Mouse (Mus musculus): ENCODE measurements at regions not wholly inside any gene's neighbourhood (a gene's known extent, or its start where the extent isn't known, plus 50 kb on each side); places are given as distances from the start of the nearest gene placed in this dataset.

DNA sequence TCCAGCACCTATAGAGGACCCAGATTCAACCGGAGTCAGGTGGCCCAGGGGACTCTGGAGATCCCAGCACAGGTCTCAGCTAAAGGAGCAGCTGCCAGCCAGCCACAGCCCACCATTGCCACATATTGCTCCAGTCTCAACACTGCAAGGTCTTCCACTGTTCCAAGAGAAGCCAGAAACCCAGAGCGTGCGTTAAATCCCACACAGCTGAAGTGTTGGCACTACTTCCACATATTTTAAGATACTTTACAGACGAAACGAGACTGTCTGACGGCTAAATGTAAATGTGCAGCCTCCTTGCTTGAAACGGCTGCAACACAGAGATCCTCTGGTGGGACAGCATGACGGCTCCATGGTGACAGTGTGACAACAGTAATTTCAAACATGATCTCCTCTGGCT, 327.3 kb upstream of the Kdm8 start:
- no peaks in the 10 kb centered on the region for H3K9me3 ChIP-seq
- H3K4me1 ChIP-seq: no peaks in the 10 kb centered on the region
- no peaks in the 10 kb centered on the region for H3K36me3 ChIP-seq (replicated peaks)
- WGBS: 94% methylated on average over 8 of the region's 8 CpGs
- no peak for DNase-seq (ENCODE audit: extremely low spot score, low spot score)
- H3K27me3 ChIP-seq (ENCODE audit: poor library complexity, severe bottlenecking): no peaks in the 10 kb centered on the region
- H3K4me3 ChIP-seq: no peak overlapping the region
- H3K27ac ChIP-seq: no peak overlapping the region

GRCm38 (mm10) chr7:125129187-125129586, 315.3 kb upstream of the Kdm8 start:
- Histone ChIP-seq H3K27ac (no peak overlapping the region), H3K4me3 (no peak overlapping the region), H3K27me3 (ENCODE audit: poor library complexity, severe bottlenecking) (no peaks in the 10 kb centered on the region), H3K9me3 (no peaks in the 10 kb centered on the region), H3K4me1 (no peaks in the 10 kb centered on the region), H3K36me3 (replicated peaks) (no peaks in the 10 kb centered on the region)
- no peak for DNase-seq (ENCODE audit: extremely low spot score, low spot score)
- WGBS: 88% methylated on average over 1 of the region's 1 CpGs

DNA sequence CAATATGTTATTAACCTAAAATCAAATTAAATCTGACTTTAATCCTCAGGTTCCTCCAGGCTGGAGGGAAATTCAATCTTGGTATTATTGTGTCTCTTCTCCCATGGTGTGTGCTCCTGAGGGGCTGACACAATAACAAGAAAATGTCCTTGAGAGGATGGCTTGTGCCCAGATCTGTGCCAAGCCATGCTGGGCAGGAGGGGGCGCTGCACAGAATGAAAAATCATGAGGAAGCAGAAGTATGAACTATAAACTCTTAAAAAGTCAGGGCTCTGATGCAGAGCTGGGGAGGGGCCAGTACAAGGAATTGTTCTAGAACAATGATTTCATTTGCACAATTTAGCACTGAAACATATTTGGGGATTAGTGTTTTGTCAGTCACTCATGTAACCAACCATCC, 312.5 kb upstream of the Kdm8 start:
- Histone ChIP-seq H3K9me3 (no peaks in the 10 kb centered on the region), H3K4me1 (no peaks in the 10 kb centered on the region), H3K4me3 (no peak overlapping the region), H3K27ac (no peak overlapping the region), H3K36me3 (replicated peaks) (no peaks in the 10 kb centered on the region), H3K27me3 (ENCODE audit: poor library complexity, severe bottlenecking) (no peaks in the 10 kb centered on the region)
- 71% methylated on average over 1 of the region's 1 CpGs for whole genome bisulfite sequencing
- DNase-seq (ENCODE audit: extremely low spot score, low spot score): no peak

DNA sequence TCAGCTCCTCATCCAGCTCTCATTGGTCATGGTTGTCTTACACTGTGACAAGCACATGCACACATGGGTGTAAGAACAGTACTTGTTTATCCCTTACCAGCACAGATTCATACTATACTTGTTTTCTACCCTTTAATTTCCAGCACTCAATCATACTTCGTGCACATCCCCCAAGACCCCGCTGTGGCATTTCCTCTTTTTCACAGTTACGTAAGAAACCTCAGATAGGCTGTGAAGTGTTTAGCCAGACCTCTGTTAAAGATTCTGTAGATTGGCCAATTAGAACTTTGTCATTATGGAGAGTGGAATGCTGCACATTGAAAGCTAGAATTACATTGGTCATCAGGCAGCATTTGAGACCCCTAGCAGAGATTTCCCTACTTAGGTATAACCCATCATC, 305.9 kb upstream of the Kdm8 start:
- Histone ChIP-seq H3K9me3 (no peaks in the 10 kb centered on the region), H3K27me3 (ENCODE audit: poor library complexity, severe bottlenecking) (no peaks in the 10 kb centered on the region), H3K36me3 (replicated peaks) (no peaks in the 10 kb centered on the region), H3K4me1 (no peaks in the 10 kb centered on the region), H3K27ac (no peak overlapping the region), H3K4me3 (no peak overlapping the region)
- DNase-seq (ENCODE audit: extremely low spot score, low spot score): no peak
- WGBS: 93% methylated on average over 3 of the region's 3 CpGs

GRCm38 (mm10) chr7:125139196-125139595, 305.3 kb upstream of the Kdm8 start:
- Histone ChIP-seq H3K27me3 (ENCODE audit: poor library complexity, severe bottlenecking) (no peaks in the 10 kb centered on the region), H3K36me3 (replicated peaks) (no peaks in the 10 kb centered on the region), H3K9me3 (no peaks in the 10 kb centered on the region), H3K4me3 (no peak overlapping the region), H3K27ac (no peak overlapping the region), H3K4me1 (no peaks in the 10 kb centered on the region)
- no peak for DNase-seq (ENCODE audit: extremely low spot score, low spot score)
- 87% methylated on average over 2 of the region's 2 CpGs for WGBS

DNA sequence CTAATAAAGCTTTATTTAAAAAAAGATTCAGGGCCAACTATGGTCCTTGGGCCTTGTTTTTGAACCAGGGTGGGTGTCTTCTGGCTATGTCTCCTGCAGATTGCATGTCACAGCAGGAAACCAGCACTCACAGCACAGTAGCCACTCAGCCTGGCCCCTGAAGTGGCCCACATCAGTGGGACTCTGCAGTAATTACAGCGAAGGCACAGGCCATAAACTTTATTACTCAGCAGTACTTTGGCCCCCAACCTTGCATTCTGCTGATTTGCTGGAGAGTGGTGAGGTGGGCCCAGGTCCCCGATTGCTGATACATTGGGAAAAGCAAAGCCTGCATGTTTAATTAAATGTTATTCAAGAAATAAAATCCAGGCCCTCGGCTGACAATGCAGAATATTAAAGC, 303.6 kb upstream of the Kdm8 start:
- no peaks in the 10 kb centered on the region for H3K4me1 ChIP-seq
- H3K4me3 ChIP-seq: no peak overlapping the region
- H3K27ac ChIP-seq: no peak overlapping the region

DNA sequence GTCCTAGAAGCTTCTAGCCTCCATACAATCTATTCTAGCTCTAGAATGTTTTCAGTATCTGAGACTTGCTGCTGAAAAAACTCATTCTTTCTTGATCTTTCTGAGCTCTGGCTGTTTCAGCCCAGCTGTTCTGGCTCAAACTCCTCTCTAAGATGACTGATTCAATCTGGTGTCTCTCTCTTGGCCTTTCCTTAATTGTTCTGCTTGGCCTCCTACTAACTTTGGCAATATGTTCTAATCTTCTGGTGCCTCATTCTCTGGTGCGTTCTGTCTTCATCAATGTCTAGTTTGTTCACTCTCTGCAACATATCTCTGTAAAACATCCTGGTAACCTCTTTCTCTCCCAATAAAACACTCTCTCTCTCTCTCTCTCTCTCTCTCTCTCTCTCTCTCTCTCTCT, 302.6 kb upstream of the Kdm8 start:
- Histone ChIP-seq H3K36me3 (replicated peaks) (no peaks in the 10 kb centered on the region), H3K4me1 (no peaks in the 10 kb centered on the region), H3K27ac (no peak overlapping the region), H3K4me3 (no peak overlapping the region), H3K9me3 (no peaks in the 10 kb centered on the region), H3K27me3 (ENCODE audit: poor library complexity, severe bottlenecking) (no peaks in the 10 kb centered on the region)
- 90% methylated on average over 1 of the region's 1 CpGs for WGBS
- no peak for DNase-seq (ENCODE audit: extremely low spot score, low spot score)

More for the DNA sequence above, 303.6 kb upstream of the Kdm8 start:
- Histone ChIP-seq H3K36me3 (replicated peaks) (no peaks in the 10 kb centered on the region), H3K9me3 (no peaks in the 10 kb centered on the region), H3K27me3 (ENCODE audit: poor library complexity, severe bottlenecking) (no peaks in the 10 kb centered on the region)
- WGBS: 87% methylated on average over 3 of the region's 3 CpGs
- no peak for DNase-seq (ENCODE audit: extremely low spot score, low spot score)

DNA sequence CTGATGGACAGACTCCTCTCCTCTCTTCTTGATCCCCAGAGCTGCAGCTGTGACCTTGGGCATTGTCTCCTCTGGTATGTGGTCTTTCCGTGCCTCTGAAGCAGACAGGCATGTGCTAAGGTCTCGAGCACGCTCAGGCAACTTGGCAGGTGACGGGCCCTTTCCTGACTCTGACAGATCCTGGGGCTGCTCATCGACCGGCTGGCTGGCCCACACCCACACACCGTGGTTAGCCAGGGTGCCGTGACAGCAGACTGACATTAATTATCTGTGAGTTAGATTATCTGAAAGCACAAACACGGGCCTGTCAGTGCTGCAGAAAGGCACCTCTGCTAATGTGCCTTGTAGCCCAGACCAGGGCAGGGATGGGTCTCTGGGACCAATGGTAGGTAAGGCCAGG, 298.5 kb upstream of the Kdm8 start:
- no peak for DNase-seq (ENCODE audit: extremely low spot score, low spot score)
- Histone ChIP-seq H3K9me3 (no peaks in the 10 kb centered on the region), H3K36me3 (replicated peaks) (no peaks in the 10 kb centered on the region), H3K4me3 (no peak overlapping the region), H3K4me1 (no peaks in the 10 kb centered on the region), H3K27me3 (ENCODE audit: poor library complexity, severe bottlenecking) (no peaks in the 10 kb centered on the region), H3K27ac (no peak overlapping the region)
- 86% methylated on average over 9 of the region's 9 CpGs for WGBS

- DNase-seq (ENCODE audit: extremely low spot score, low spot score): no peak
- Histone ChIP-seq H3K9me3 (no peaks in the 10 kb centered on the region), H3K36me3 (replicated peaks) (no peaks in the 10 kb centered on the region), H3K4me3 (no peak overlapping the region), H3K27ac (no peak overlapping the region), H3K27me3 (ENCODE audit: poor library complexity, severe bottlenecking) (no peaks in the 10 kb centered on the region), H3K4me1 (no peaks in the 10 kb centered on the region)
- WGBS: 87% methylated on average over 2 of the region's 2 CpGs
Observed at GRCm38 (mm10) chr7:125149151-125149550, 295.3 kb upstream of the Kdm8 start.

- no peak overlapping the region for H3K4me3 ChIP-seq
- no peaks in the 10 kb centered on the region for H3K36me3 ChIP-seq (replicated peaks)
- 81% methylated on average over 1 of the region's 1 CpGs for WGBS
- DNase-seq (ENCODE audit: extremely low spot score, low spot score): peak; percentile 8
- no peaks in the 10 kb centered on the region for H3K9me3 ChIP-seq
- H3K4me1 ChIP-seq: no peaks in the 10 kb centered on the region
- H3K27ac ChIP-seq: no peak overlapping the region
- no peaks in the 10 kb centered on the region for H3K27me3 ChIP-seq (ENCODE audit: poor library complexity, severe bottlenecking)
Observed at GRCm38 (mm10) chr7:125149740-125150139, 294.7 kb upstream of the Kdm8 start.

GRCm38 (mm10) chr7:125152281-125152680, 292.2 kb upstream of the Kdm8 start:
- no peak for DNase-seq (ENCODE audit: extremely low spot score, low spot score)
- no peaks in the 10 kb centered on the region for H3K9me3 ChIP-seq
- H3K27ac ChIP-seq: no peak overlapping the region
- peaks cover 9% of the 10 kb centered on the region; the same call in 1 of the 2 replicates for H3K4me1 ChIP-seq
- WGBS: 84% methylated on average over 5 of the region's 5 CpGs
- H3K4me3 ChIP-seq: no peak overlapping the region
- H3K36me3 ChIP-seq (replicated peaks): no peaks in the 10 kb centered on the region
- H3K27me3 ChIP-seq (ENCODE audit: poor library complexity, severe bottlenecking): no peaks in the 10 kb centered on the region

- WGBS: 51% methylated on average over 2 of the region's 2 CpGs
- Histone ChIP-seq H3K27me3 (ENCODE audit: poor library complexity, severe bottlenecking) (no peaks in the 10 kb centered on the region), H3K9me3 (no peaks in the 10 kb centered on the region), H3K36me3 (replicated peaks) (no peaks in the 10 kb centered on the region), H3K27ac (peak overlapping the region; percentile 58; the same call in 1 of the 2 replicates), H3K4me1 (peaks cover 9% of the 10 kb centered on the region; the same call in 1 of the 2 replicates), H3K4me3 (no peak overlapping the region)
- DNase-seq (ENCODE audit: extremely low spot score, low spot score): peak; percentile 18
Observed at GRCm38 (mm10) chr7:125155291-125155690, 289.2 kb upstream of the Kdm8 start.

- Histone ChIP-seq H3K4me1 (no peaks in the 10 kb centered on the region), H3K9me3 (no peaks in the 10 kb centered on the region; the same call in 1 of the 2 replicates), H3K4me3 (no peak overlapping the region), H3K27me3 (ENCODE audit: poor library complexity, severe bottlenecking) (no peaks in the 10 kb centered on the region), H3K36me3 (replicated peaks) (no peaks in the 10 kb centered on the region), H3K27ac (no peak overlapping the region)
- WGBS: 91% methylated on average over 19 of the region's 19 CpGs
- DNase-seq (ENCODE audit: extremely low spot score, low spot score): no peak
Observed at GRCm38 (mm10) chr7:125166881-125167351, 277.6 kb upstream of the Kdm8 start.

- Histone ChIP-seq H3K27me3 (ENCODE audit: poor library complexity, severe bottlenecking) (no peaks in the 10 kb centered on the region), H3K4me3 (no peak overlapping the region), H3K4me1 (no peaks in the 10 kb centered on the region), H3K36me3 (replicated peaks) (no peaks in the 10 kb centered on the region), H3K9me3 (no peaks in the 10 kb centered on the region; the same call in 1 of the 2 replicates), H3K27ac (no peak overlapping the region)
- 85% methylated on average over 4 of the region's 4 CpGs for WGBS
- no peak for DNase-seq (ENCODE audit: extremely low spot score, low spot score)
Observed at GRCm38 (mm10) chr7:125167666-125168065, 276.8 kb upstream of the Kdm8 start.
